Mouse (Mus musculus) mouse trophoblast stem cell (cell line): ENCODE data around the gene Zfp109.

ENCODE experiments used
- in situ Hi-C, 2 experiments: fragments of 300-500 bp; cut with MseI, MboI; formaldehyde crosslinking; loops; 2 replicates in 1 of 2; 3 replicates in 1 of 2; pipeline ENCODE4 v1.15.1; 2025

Zfp109 gene

DNA sequence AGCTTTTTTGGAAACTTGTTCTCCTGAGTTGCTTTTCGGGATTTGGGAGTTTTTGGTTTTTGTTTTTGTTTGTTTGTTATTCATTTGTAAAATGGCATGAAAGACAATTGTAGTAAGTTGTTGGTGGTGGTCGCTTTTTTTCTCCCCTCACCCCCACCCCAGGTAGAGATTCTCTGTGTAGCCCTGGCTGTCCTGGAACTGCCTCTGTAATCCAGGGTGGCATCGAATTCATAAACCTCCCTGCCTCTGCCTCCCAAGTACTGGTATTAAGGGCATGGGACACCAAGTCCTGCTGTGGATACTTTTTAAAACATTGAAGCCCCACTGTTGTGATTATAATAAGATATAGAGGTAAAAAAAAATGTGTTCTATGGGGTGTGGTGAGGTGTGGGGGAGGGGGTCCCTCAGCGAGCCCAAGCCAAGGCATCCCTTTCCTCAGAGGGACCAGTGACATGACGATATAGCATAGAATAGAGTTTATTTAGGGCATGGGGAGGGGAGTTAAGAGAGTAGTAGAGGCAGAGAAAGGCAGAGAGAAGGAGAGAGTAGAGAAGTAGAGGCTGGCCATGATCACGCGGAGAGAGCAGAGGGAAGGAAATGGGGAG lies 29.0 kb downstream of the Zfp109 start:
- in situ Hi-C loops, result loop anchor here in 1 of 2 experiments (10.0 kb wide), 1 partner anchor 64 kb away; no protein-coding TSS in a partner anchor

DNA sequence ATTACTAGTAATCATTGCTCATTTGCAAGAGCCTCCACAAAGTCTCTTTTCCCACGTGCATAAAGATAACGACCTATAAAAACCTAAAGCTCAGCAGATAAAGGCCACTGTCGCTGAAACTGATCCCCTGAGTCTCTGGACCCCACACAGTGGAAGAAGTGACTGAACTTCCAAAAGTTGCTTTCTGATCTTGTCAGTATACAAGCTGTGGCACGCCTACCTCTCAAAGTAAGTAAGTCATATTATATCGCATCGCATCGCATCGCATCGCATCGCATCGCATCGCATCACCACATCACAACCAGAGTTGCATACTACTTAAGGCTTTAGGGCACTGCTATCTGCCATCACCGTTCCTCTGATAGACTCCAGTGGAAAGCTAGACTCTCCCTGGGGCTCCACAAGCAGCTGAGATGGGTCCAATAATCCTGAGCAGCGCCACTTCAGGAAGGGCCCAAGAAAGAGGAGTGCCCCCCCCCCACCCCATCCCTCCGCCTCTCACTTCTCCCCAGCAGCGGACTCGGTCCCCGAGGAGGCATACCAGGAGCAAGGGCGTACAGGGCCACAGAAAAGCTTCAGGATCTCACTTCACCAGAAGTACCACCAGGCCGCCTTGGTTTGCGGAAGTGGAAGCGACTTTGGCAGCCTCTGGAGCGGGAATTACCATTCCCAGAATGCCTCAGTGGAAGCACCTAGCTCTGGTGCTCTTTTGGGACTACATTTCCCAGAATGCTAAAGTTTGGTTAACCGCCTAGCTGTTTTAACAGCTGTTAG lies 29.7 kb downstream of the Zfp109 start:
- in situ Hi-C loops, result loop anchor here in 1 of 2 experiments (10.0 kb wide), 1 partner anchor 63 kb away; no protein-coding TSS in a partner anchor

- in situ Hi-C loops, result no loop called here
Observed at GRCm38 (mm10) chr7:24196961-24197360, 40.4 kb downstream of the Zfp109 start.

DNA sequence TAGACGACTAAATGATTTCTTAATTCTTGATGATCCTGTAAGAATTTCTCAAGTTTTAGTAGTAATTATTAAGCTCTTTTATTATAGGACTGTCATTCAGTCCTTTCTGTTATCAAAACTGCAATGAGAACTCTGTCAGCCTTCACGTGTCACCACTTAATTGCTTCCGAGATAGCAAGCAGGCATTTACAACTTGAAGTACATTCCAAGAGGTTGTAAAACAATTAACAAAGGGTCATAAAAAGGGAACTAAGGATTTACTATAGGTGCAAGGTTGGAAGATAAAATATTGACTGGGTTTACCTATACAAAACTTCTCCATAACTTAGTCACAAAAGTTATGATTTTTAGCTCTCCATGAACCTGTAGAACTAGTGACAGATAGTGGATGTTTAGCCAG lies 44.2 kb downstream of the Zfp109 start:
- in situ Hi-C loops, result no loop called here

- in situ Hi-C loops, result no loop called here
Observed at GRCm38 (mm10) chr7:24191361-24191760, 46.0 kb downstream of the Zfp109 start.

DNA sequence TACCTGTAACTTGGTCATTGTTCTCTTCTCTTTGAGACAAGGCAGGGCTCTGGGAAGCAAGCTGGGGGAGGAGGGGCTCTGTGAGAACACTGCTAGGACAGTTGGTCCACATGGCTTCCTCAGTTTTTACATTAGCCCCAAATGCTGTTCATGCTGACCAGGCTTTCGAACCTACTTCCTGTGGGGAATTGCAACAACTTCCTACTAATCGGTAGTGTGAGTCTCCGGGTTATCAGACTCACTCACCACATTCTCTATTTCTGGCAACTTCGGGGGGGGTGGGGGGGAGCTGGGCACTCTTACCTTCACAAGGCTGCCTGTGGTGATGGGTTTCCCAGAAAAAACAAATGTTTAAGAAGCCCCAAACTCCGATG lies 47.8 kb downstream of the Zfp109 start:
- in situ Hi-C loops, result no loop called here

- in situ Hi-C loops, result no loop called here
Observed at GRCm38 (mm10) chr7:24188901-24189570, 48.3 kb downstream of the Zfp109 start.

DNA sequence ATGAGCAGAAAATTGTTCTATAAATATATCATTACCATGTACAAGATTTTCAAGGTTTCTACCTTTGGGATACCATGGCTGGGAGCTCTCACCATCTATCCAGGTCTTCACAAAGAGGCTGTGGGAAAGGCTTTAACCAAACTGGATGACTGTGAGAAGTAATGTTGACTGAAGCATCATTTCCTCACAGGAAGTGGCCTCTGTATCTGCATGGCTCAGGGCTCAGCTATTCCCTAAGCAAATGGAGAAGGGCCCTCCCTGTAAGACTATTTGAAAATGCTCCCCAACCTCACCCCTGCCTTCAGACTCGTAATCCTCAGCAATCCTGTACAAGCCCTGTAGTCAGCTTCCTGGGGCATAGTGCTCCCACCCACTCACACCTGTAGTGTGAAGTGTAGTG lies 49.7 kb downstream of the Zfp109 start:
- in situ Hi-C loops, result no loop called here
